Comparison of ENCODE assay signal across 28 mouse cellular contexts in the genomic region with DNA sequence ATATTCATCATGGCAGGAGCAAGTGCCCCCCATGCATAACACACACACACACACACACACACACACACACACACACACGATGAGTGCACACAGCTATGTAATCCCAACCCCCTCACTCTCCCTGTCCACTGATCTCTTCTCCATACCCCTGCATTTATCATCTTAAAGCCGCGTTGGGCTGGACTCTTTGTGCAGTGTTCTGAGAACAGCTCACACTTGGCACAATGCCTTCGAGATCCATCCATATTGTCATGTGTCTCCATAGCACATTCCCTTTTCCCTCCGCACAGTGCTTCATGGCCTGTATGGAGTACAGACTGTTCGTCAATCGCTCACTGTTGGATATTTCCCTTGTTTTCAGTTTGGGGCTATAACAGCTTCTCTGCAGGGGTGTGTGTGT.
A peak's percentile ranks its signal among the peaks of the same experiment; 100 is the strongest.
DNase-seq lines count a peak whose midpoint lies in the region; ATAC-seq and TF ChIP-seq lines count a peak whose summit lies in the region.
"Had no signal": no experiment of that assay in that cellular context is flagged by ENCODE, and none has a peak within 500 bp of the region (broad histone marks: within the 10 kb centered on the region; RNA-seq: fewer than 3 reads in every experiment).

No protein-coding gene starts in this region.

- no peak overlapping the region for H3K4me2 ChIP-seq in lung, embryonic 14.5 days
- peak overlapping the region; percentile 55 for H3K4me2 ChIP-seq in liver, embryonic 12.5 days
- no peak overlapping the region for H3K4me2 ChIP-seq in stomach, embryonic 15.5 days
- H3K4me2 ChIP-seq: heart, embryonic 13.5 days; hindbrain, embryonic 12.5 days; kidney, embryonic 15.5 days; limb, embryonic 12.5 days; midbrain, embryonic 15.5 days; neural tube, embryonic 12.5 days had no signal

- no peak overlapping the region for H3K27ac ChIP-seq in lung, embryonic 14.5 days (ENCODE audit: low read depth)
- peak overlapping the region; percentile 89 for H3K27ac ChIP-seq in liver, embryonic 12.5 days
- no peak overlapping the region for H3K27ac ChIP-seq in stomach, embryonic 15.5 days
- H3K27ac ChIP-seq: forebrain, embryonic 10.5 days; heart, adult 2 months; heart, embryonic 13.5 days; hindbrain, embryonic 12.5 days; kidney, embryonic 15.5 days; limb, embryonic 12.5 days; midbrain, embryonic 15.5 days; neural tube, embryonic 12.5 days had no signal

- 42% methylated on average over 7 of the region's 7 CpGs for WGBS in lung, embryonic 14.5 days
- 68% methylated on average over 7 of the region's 7 CpGs for WGBS in lung, adult 2 months
- 74% methylated on average over 7 of the region's 7 CpGs for WGBS in liver, embryonic 12.5 days (ENCODE audit: insufficient replicate concordance)
- 56% methylated on average over 7 of the region's 7 CpGs for WGBS in stomach, embryonic 15.5 days

- DNase-seq in adrenal gland, postnatal 14 days = peak; percentile 31
- DNase-seq in adrenal gland, adult 18-20 months (ENCODE audit: low spot score in 2 of 2) = no peak
- DNase-seq in lung, embryonic 14.5 days = peak; percentile 90
- DNase-seq in lung, adult 2 months = no peak
- DNase-seq in spleen, adult 18-20 months = no peak
- DNase-seq in urinary bladder, postnatal 25 days (ENCODE audit: low spot score) = no peak
- DNase-seq: adrenal gland, adult 8-10 months; cerebellum, adult 11 months; cerebellum, adult 9-11 months; gastrocnemius, postnatal 25 days; heart, adult 2 months; heart, postnatal 14 days; kidney, adult 11 months; kidney, postnatal 36 days; layer of hippocampus, postnatal 36 days; lung, postnatal 4 days; right cerebral cortex, postnatal 14 days had no signal

- H3K4me3 ChIP-seq in lung, embryonic 14.5 days (ENCODE audit: low read depth, low read length) = no peak overlapping the region
- no peak overlapping the region for H3K4me3 ChIP-seq in lung, adult 2 months (replicated peaks; ENCODE audit: extremely low read depth, low read depth, low read length)
- no peak overlapping the region for H3K4me3 ChIP-seq in liver, embryonic 12.5 days
- no peak overlapping the region for H3K4me3 ChIP-seq in stomach, embryonic 15.5 days (replicated peaks)
- H3K4me3 ChIP-seq: forebrain, embryonic 10.5 days; heart, adult 2 months; heart, embryonic 13.5 days; hindbrain, embryonic 12.5 days; kidney, embryonic 15.5 days; limb, embryonic 12.5 days; midbrain, embryonic 15.5 days; neural tube, embryonic 12.5 days had no signal

- H3K36me3 ChIP-seq in lung, embryonic 14.5 days (ENCODE audit: insufficient read depth) = no peaks in the 10 kb centered on the region
- H3K36me3 ChIP-seq in liver, embryonic 12.5 days = no peaks in the 10 kb centered on the region
- H3K36me3 ChIP-seq in stomach, embryonic 15.5 days = no peaks in the 10 kb centered on the region
- H3K36me3 ChIP-seq: forebrain, embryonic 10.5 days; heart, embryonic 13.5 days; hindbrain, embryonic 12.5 days; kidney, embryonic 15.5 days; limb, embryonic 12.5 days; midbrain, embryonic 15.5 days; neural tube, embryonic 12.5 days had no signal

- TF ChIP-seq POLR2A in lung, adult 2 months (IDR thresholded peaks at IDR 0.05; ENCODE audit: borderline replicate concordance, extremely low read depth, low read depth, low read length) = no peak

- H3K9ac ChIP-seq in lung, embryonic 14.5 days = no peak overlapping the region
- no peak overlapping the region; the same call in 1 of the 2 replicates for H3K9ac ChIP-seq in liver, embryonic 12.5 days
- H3K9ac ChIP-seq in stomach, embryonic 15.5 days = no peak overlapping the region
- H3K9ac ChIP-seq: heart, embryonic 13.5 days; hindbrain, embryonic 12.5 days; kidney, embryonic 15.5 days; limb, embryonic 12.5 days; midbrain, embryonic 15.5 days; neural tube, embryonic 12.5 days had no signal

- ATAC-seq in lung, embryonic 14.5 days (ENCODE audit: insufficient read depth) = peak; percentile 77
- ATAC-seq in liver, embryonic 12.5 days = no peak
- 0 out of 2 replicates have a peak, but pooled peaks have one; percentile 32 for ATAC-seq in stomach, embryonic 15.5 days (ENCODE audit: insufficient read depth, low FRiP score, low read depth)
- ATAC-seq: CD4-positive, CD25-positive, alpha-beta regulatory T cell, adult 4 months; forebrain, embryonic 16.5 days; midbrain, embryonic 15.5 days had no signal

- H3K9me3 ChIP-seq in lung, embryonic 14.5 days (ENCODE audit: low read depth, low read length) = no peaks in the 10 kb centered on the region
- H3K9me3 ChIP-seq in liver, embryonic 12.5 days (replicated peaks) = peaks cover 3% of the 10 kb centered on the region; the same call in 1 of the 2 replicates
- no peaks in the 10 kb centered on the region for H3K9me3 ChIP-seq in stomach, embryonic 15.5 days
- H3K9me3 ChIP-seq: heart, embryonic 13.5 days; kidney, embryonic 15.5 days; limb, embryonic 12.5 days; midbrain, embryonic 15.5 days; neural tube, embryonic 12.5 days had no signal

- TF ChIP-seq CTCF in lung, embryonic 14.5 days (IDR thresholded peaks at IDR 0.05; ENCODE audit: low read depth) = no peak
- no peak for TF ChIP-seq CTCF in lung, adult 2 months (IDR thresholded peaks at IDR 0.05; ENCODE audit: insufficient read depth, low read length)

- H3K4me1 ChIP-seq in lung, embryonic 14.5 days (ENCODE audit: insufficient read depth) = peaks cover 3% of the 10 kb centered on the region; the same call in 1 of the 2 replicates
- H3K4me1 ChIP-seq in lung, adult 2 months (ENCODE audit: control insufficient read depth, insufficient read depth, low read length) = no peaks in the 10 kb centered on the region; the same call in 1 of the 2 replicates
- peaks cover 51% of the 10 kb centered on the region for H3K4me1 ChIP-seq in liver, embryonic 12.5 days
- H3K4me1 ChIP-seq in stomach, embryonic 15.5 days = no peaks in the 10 kb centered on the region
- H3K4me1 ChIP-seq: heart, embryonic 13.5 days; kidney, embryonic 15.5 days; midbrain, embryonic 15.5 days had no signal

- H3K27me3 ChIP-seq in lung, embryonic 14.5 days (ENCODE audit: insufficient read depth, low read length) = no peaks in the 10 kb centered on the region
- no peaks in the 10 kb centered on the region for H3K27me3 ChIP-seq in liver, embryonic 12.5 days (replicated peaks)
- no peaks in the 10 kb centered on the region for H3K27me3 ChIP-seq in stomach, embryonic 15.5 days (replicated peaks)
- H3K27me3 ChIP-seq: hindbrain, embryonic 12.5 days; kidney, embryonic 15.5 days; limb, embryonic 12.5 days; midbrain, embryonic 15.5 days; neural tube, embryonic 12.5 days had no signal

Comparison
In these comparisons a context has a peak if more than half of its experiments do, and no peak if none do; other contexts are left out.
1. DNase-seq: peak in adrenal gland, postnatal 14 days (single experiment) and lung, embryonic 14.5 days (single experiment); none in adrenal gland, adult 18-20 months (0 of 2), lung, adult 2 months (single experiment), spleen, adult 18-20 months (0 of 2) and urinary bladder, postnatal 25 days (single experiment).